Mouse (Mus musculus) lung, postnatal 0 days (tissue): Measurements from ENCODE around the gene Cmtm2b. TPM values are rescaled to one million over a fixed set of nuclear protein-coding genes. Genes with fewer than 3 reads are reported as not detected.

Experiments
- ATAC-seq: fragments of 200-750 bp; cut with Nextera tagmentation; 2 replicates; pipeline ENCODE4 v1.8.0; 2017; ENCODE audit warnings: moderate library complexity
- DNase-seq: peaks from one replicate; pipeline ENCODE4 v3.0.0-alpha.2; 2016; ENCODE audit warnings: low spot score
- H3K27ac ChIP-seq: fragments of 300-500 bp; sonication (generic); 2 replicates; pipeline ENCODE4 v1.5.1; 2014; ENCODE audit warnings: antibody characterized with exemption, mild to moderate bottlenecking, low read length, mixed read lengths
- H3K27me3 ChIP-seq: fragments of 300-500 bp; sonication (generic); replicated peaks from 2 replicates; pipeline ENCODE4 v1.6.1; 2014; ENCODE audit warnings: low read length, mixed read lengths; ENCODE audit not compliant: insufficient read depth
- H3K36me3 ChIP-seq: fragments of 300-500 bp; sonication (generic); 2 replicates; pipeline ENCODE4 v1.6.1; 2014; ENCODE audit warnings: low read length, mixed read lengths; ENCODE audit not compliant: insufficient read depth
- H3K4me1 ChIP-seq: fragments of 300-500 bp; sonication (generic); 2 replicates; pipeline ENCODE4 v1.6.1; 2014; ENCODE audit warnings: antibody characterized with exemption, low read depth, low read length, mixed read lengths; ENCODE audit not compliant: insufficient read depth
- H3K4me2 ChIP-seq: fragments of 300-500 bp; sonication (generic); replicated peaks from 2 replicates; pipeline ENCODE4 v1.6.1; 2014; ENCODE audit warnings: low read depth, mild to moderate bottlenecking, low read length, moderate library complexity, mixed read lengths
- H3K4me3 ChIP-seq: fragments of 300-500 bp; sonication (generic); 2 replicates; pipeline ENCODE4 v1.5.1; 2014; ENCODE audit warnings: low read depth, low read length
- H3K9ac ChIP-seq: fragments of 300-500 bp; sonication (generic); replicated peaks from 2 replicates; pipeline ENCODE4 v1.6.1; 2014; ENCODE audit warnings: low read depth, mild to moderate bottlenecking
- H3K9me3 ChIP-seq: fragments of 300-500 bp; sonication (generic); 2 replicates; pipeline ENCODE4 v1.6.1; 2016; ENCODE audit warnings: low read length, mixed read lengths
- CTCF ChIP-seq: IDR thresholded peaks from 2 replicates; pipeline ENCODE4 v1.5.1; 2016; ENCODE audit warnings: antibody characterized with exemption, mild to moderate bottlenecking
- EP300 ChIP-seq: IDR thresholded peaks from 2 replicates; pipeline ENCODE4 v1.6.1; 2016; ENCODE audit warnings: antibody characterized with exemption, mild to moderate bottlenecking, control low read depth
- WGBS: fragments of 180-500 bp; shearing (Covaris S2); extraction: QIAGEN DNeasy Blood & Tissue Kit; methylation state at CpG from one replicate; pipeline ENCODE4 v1.1.7; 2014; 5-methylcytosine and 5-hydroxymethylcytosine counted together
- polyA plus RNA-seq: library from polyadenylated mRNA; unstranded; fragments of >200 nt; fragmentation: Nextera tagmentation; extraction: Ambion mirVana; gene quantifications from 2 replicates; pipeline ENCODE4 v1.2.1, GENCODE M21; 2015

The Cmtm2b gene
- polyA plus RNA-seq, 1 experiment from 2014 or later = not detected

DNA sequence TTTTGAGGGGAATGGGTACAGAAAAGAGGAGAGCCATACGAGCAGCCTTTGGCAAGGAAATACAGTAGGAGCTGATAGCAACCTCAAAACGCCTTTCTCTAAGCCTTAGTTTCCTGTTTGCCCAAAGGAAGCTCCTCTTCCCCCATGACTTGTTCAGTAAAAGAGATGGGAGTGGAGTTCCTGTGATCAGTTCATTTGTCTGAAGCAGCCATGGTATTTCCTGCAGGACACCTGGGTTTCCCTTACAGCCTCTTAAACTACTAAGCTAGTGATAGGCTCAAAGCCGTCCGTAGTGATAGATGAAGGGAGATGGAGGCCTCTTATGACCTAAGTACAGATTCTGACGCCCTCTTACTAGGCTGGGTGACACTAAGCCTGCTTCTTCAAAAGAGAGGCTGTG is 20.4 kb downstream of the Cmtm2b start:
- Histone ChIP-seq H3K9ac (no peak overlapping the region), H3K27ac (no peak overlapping the region)

DNA sequence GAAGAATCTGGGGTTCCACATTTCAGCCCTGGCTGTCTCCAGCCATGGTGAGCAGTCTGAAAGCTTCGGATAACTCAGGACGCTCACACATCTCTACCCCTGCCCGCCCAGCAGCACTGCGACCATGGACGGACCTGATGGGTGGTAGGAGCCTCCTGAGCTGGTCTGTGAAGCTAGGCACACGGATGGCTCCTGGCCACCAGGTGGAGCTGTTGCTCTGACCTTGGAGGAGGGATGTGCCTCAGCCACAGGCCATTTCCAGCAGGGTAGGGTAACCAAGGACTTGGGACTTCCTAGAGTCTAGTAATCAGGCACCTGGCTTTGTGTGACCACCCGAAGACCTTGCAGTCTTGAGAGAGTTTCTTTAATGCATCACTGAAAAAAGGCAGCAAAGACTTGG is 21.9 kb downstream of the Cmtm2b start:
- H3K36me3 ChIP-seq = no peaks in the 10 kb centered on the region
- ATAC-seq = peak; percentile 23

More for the DNA sequence above, 20.4 kb downstream of the Cmtm2b start:
- Histone ChIP-seq H3K4me3 (no peak overlapping the region), H3K36me3 (no peaks in the 10 kb centered on the region), H3K27me3 (no peaks in the 10 kb centered on the region), H3K9me3 (no peaks in the 10 kb centered on the region), H3K4me1 (0 out of 2 replicates have a peak, but pooled peaks cover 2% of the 10 kb centered on the region), H3K4me2 (no peak overlapping the region)
- DNase-seq (no peak), ATAC-seq (no peak)
- 48% methylated on average over 5 of the region's 5 CpGs for WGBS
- no peak for TF ChIP-seq CTCF

DNA sequence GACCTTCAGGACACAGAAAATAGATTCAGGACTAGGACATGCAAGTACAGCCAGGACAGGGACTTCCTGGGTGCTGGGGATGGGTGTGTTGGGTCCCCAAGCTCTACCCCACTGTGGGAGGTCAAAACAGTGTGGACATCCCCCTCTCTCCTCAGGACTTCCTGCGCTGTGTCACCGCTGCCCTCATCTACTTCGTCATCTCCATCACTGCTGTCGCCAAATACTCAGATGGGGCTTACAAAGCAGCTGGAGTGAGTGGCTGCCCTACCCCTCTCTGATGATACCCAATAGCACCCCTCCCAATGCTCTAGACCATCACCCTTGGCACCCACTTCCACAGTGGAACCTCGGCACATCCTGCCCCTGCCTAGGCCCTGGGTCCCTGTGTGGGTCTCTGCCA is 22.6 kb downstream of the Cmtm2b start:
- H3K27me3 ChIP-seq = no peaks in the 10 kb centered on the region
- H3K4me1 ChIP-seq = 0 out of 2 replicates have a peak, but pooled peaks cover 2% of the 10 kb centered on the region
- no peaks in the 10 kb centered on the region for H3K36me3 ChIP-seq
- no peak overlapping the region for H3K27ac ChIP-seq
- TF ChIP-seq EP300 (no peak), CTCF (no peak)
- H3K9ac ChIP-seq = no peak overlapping the region
- H3K4me3 ChIP-seq = no peak overlapping the region
- H3K4me2 ChIP-seq = no peak overlapping the region
- no peak for ATAC-seq
- no peak for DNase-seq
- H3K9me3 ChIP-seq = no peaks in the 10 kb centered on the region
- 84% methylated on average over 5 of the region's 5 CpGs for WGBS

More for the DNA sequence above, 21.9 kb downstream of the Cmtm2b start:
- no peaks in the 10 kb centered on the region for H3K9me3 ChIP-seq
- peak; percentile 86 for DNase-seq
- H3K4me3 ChIP-seq = no peak overlapping the region
- no peak overlapping the region for H3K4me2 ChIP-seq
- 14% methylated on average over 7 of the region's 7 CpGs for WGBS
- H3K4me1 ChIP-seq = 0 out of 2 replicates have a peak, but pooled peaks cover 2% of the 10 kb centered on the region
- H3K9ac ChIP-seq = no peak overlapping the region
- H3K27ac ChIP-seq = no peak overlapping the region
- no peaks in the 10 kb centered on the region for H3K27me3 ChIP-seq
- no peak for TF ChIP-seq EP300
- TF ChIP-seq CTCF = peak; percentile 98

DNA sequence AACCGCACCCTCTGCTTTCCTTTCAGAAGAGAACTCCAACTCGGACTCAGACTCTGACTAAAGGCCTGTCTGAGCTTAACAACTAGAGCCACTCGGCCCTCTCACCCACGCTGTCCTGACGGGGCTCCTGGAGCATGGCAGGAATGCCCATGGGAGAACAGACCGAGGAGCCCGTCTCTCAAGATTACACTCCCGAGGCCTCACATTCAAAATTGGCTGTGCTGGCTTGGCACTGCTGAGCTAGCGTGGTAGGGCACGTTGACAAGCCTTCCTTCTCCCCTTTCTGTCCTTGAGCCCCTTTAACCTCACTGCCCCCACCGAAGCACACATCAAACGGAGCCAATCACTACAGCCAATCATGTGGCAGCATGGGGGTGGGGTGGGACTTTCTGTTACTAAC is 24.7 kb downstream of the Cmtm2b start:
- Histone ChIP-seq H3K27ac (no peak overlapping the region), H3K9ac (no peak overlapping the region), H3K4me2 (no peak overlapping the region), H3K27me3 (no peaks in the 10 kb centered on the region), H3K9me3 (no peaks in the 10 kb centered on the region), H3K36me3 (no peaks in the 10 kb centered on the region), H3K4me1 (no peaks in the 10 kb centered on the region), H3K4me3 (no peak overlapping the region)
- 68% methylated on average over 12 of the region's 12 CpGs for WGBS
- DNase-seq (no peak), ATAC-seq (no peak)
- TF ChIP-seq EP300 (no peak), CTCF (no peak)

DNA sequence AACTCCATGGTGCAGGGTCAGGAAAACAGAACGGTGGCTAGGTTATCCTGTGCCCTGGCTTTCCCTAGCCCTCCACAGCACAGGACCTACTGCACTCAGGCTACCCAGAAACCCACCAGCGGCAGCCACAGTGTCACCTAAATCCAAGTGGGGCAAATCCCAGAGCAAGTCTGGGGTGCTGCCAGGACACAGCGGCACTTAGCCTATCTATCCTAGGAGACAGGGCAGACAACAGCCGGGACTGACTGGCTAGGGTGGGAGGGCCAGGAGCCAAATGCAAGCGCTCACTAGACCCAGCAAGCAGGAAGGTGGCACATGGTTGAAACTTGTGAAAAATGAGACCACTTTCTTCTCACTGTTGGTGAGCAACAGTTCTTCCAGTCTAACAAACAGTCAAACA is 26.9 kb downstream of the Cmtm2b start:
- Histone ChIP-seq H3K4me2 (no peak overlapping the region), H3K36me3 (no peaks in the 10 kb centered on the region), H3K9me3 (no peaks in the 10 kb centered on the region), H3K9ac (no peak overlapping the region), H3K27me3 (no peaks in the 10 kb centered on the region), H3K4me1 (no peaks in the 10 kb centered on the region), H3K27ac (no peak overlapping the region), H3K4me3 (no peak overlapping the region)
- TF ChIP-seq EP300 (no peak), CTCF (no peak)
- DNase-seq = no peak
- no peak for ATAC-seq
- WGBS = 64% methylated on average over 5 of the region's 5 CpGs

DNA sequence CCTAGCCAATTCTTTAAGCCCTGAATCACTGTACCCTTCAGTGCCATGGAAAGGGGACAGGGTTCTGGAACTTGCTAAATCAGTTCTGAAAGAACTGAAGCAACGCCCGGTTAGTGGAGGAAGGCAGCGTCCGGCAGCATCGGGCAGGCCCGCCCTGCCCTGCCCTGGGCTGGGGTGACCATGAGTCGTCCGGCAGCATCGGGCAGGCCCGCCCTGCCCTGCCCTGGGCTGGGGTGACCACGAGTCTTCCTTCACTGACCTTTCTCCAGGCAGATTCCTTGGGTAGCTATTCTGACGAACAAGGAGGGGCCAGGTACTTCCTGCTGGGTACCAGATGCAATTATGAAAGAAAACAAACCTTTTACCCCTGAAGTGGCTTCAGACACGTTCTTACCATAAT is 28.0 kb downstream of the Cmtm2b start:
- 59% methylated on average over 13 of the region's 13 CpGs for WGBS
- Histone ChIP-seq H3K4me1 (no peaks in the 10 kb centered on the region), H3K9me3 (no peaks in the 10 kb centered on the region), H3K27me3 (no peaks in the 10 kb centered on the region), H3K27ac (no peak overlapping the region), H3K4me2 (no peak overlapping the region), H3K4me3 (no peak overlapping the region), H3K36me3 (no peaks in the 10 kb centered on the region), H3K9ac (no peak overlapping the region)
- TF ChIP-seq CTCF (no peak), EP300 (no peak)
- ATAC-seq = 0 out of 2 replicates have a peak, but pooled peaks have one; percentile 23
- no peak for DNase-seq

DNA sequence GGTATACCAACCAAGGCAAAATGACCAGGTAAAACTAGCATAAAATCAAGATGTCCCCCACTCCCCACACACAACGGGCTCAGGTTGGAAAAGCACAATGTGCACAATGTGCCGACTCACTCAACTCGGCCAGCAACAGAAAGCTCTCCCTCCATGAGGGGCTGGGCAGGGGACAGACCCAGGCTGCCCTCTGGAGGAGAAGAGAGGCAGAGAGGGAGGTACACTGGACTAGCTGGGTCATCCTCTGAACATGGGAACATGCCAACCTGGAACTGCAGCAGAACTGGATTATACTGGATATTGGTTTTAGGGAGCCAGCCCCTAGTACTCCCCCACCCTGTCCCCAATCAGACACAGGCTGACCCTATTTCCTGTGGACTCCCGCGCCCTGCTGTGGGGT is 31.2 kb downstream of the Cmtm2b start:
- 60% methylated on average over 5 of the region's 5 CpGs for WGBS
- Histone ChIP-seq H3K27me3 (no peaks in the 10 kb centered on the region), H3K9me3 (no peaks in the 10 kb centered on the region), H3K4me2 (no peak overlapping the region), H3K4me1 (no peaks in the 10 kb centered on the region), H3K36me3 (no peaks in the 10 kb centered on the region), H3K4me3 (no peak overlapping the region), H3K9ac (no peak overlapping the region), H3K27ac (no peak overlapping the region)
- TF ChIP-seq CTCF (peak; percentile 50), EP300 (no peak)
- DNase-seq = no peak
- no peak for ATAC-seq
